Mouse (Mus musculus) G1E (cell line): ENCODE measurements around the gene Rpl32. TPM values are rescaled to one million over a fixed set of nuclear protein-coding genes. Genes with fewer than 3 reads are reported as not detected.
A peak's percentile ranks its signal among the peaks of the same experiment; 100 is the strongest.

ENCODE experiments used
- ATAC-seq: 2 replicates; pipeline ENCODE4 v1.8.0; 2016; ENCODE audit warnings: mild to moderate bottlenecking; ENCODE audit not compliant: insufficient number of reproducible peaks, poor library complexity, low FRiP score, severe bottlenecking; ENCODE audit errors: extremely low read depth
- DNase-seq: peaks from one replicate; pipeline ENCODE4 v3.0.0; 2012; ENCODE audit warnings: low spot score
- H3K27me3 ChIP-seq: 2 replicates; pipeline ENCODE4 v1.6.1; 2012; ENCODE audit warnings: mild to moderate bottlenecking, low read length, inconsistent platforms; ENCODE audit not compliant: insufficient read depth
- H3K36me3 ChIP-seq: replicated peaks from 2 replicates; pipeline ENCODE3; 2012; ENCODE audit warnings: mild to moderate bottlenecking, inconsistent platforms
- H3K4me1 ChIP-seq: 2 replicates; pipeline ENCODE4 v1.6.1; 2012; ENCODE audit warnings: low read depth, low read length, inconsistent platforms, mixed read lengths; ENCODE audit not compliant: insufficient read depth
- H3K4me3 ChIP-seq: 2 replicates; pipeline ENCODE4 v1.5.1; 2012; ENCODE audit warnings: low read depth, mild to moderate bottlenecking, inconsistent platforms, low read length, moderate library complexity, mixed read lengths
- H3K9me3 ChIP-seq: replicated peaks from 2 replicates; pipeline ENCODE4 v1.6.1; 2012; ENCODE audit warnings: inconsistent platforms
- CTCF ChIP-seq: IDR thresholded peaks from 2 replicates; pipeline ENCODE4 v1.5.1; 2012; ENCODE audit warnings: low read depth, low read length, inconsistent platforms, mixed read lengths
- GATA1 ChIP-seq: IDR thresholded peaks from 2 replicates; pipeline ENCODE4 v1.6.1; 2012; ENCODE audit warnings: borderline replicate concordance, low read length, inconsistent platforms, mixed read lengths
- GATA2 ChIP-seq: IDR thresholded peaks from 2 replicates; pipeline ENCODE4 v1.6.1; 2012; ENCODE audit warnings: low read depth, low read length, inconsistent platforms, borderline replicate concordance
- POLR2AphosphoS5 ChIP-seq: IDR thresholded peaks from 2 replicates; pipeline ENCODE4 v1.6.1; 2012; ENCODE audit warnings: low read depth, low read length, inconsistent platforms; ENCODE audit not compliant: insufficient replicate concordance
- TAL1 ChIP-seq: conservative IDR thresholded peaks from 2 replicates; pipeline ENCODE4 v1.6.1; 2012; ENCODE audit warnings: low read depth, low read length, inconsistent platforms, mixed read lengths
- polyA plus RNA-seq: library from polyadenylated mRNA; stranded (reverse); fragments of >175 nt; gene quantifications from 2 replicates; pipeline ENCODE4 v1.2.3, GENCODE M21; 2012
- total RNA-seq, 2 experiments: library from RNA; stranded (forward) in 1 of 2; stranded (reverse) in 1 of 2; fragments of 200-1000 nt in 1 of 2; fragments of >200 nt in 1 of 2; fragmentation: Nextera tagmentation in 1 of 2; gene quantifications; 2 replicates each; pipeline ENCODE4 v1.2.3; 2014 to 2017

Gene Rpl32
- total and polyA plus RNA-seq, 3 experiments = 432 to 5,749 (median 3,130) TPM

DNA sequence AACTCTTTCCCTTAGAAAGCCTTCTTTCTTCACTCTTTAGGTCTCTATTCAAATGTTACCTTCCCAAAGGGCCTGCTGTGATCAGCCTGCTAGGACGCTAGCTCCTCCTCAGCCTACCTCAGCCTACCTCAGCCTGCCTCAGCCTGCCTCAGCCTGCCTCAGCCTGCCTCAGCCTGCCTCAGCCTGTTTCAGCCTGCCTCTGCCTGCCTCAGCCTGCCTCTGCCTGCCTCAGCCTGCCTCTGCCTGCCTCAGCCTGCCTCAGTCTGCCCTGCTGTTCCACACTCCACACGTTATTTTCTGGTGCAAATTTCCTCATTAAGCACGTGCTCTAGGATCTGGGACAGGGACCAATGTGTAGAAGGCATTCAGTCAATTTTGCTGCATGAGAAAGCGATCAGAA, 48.4 kb downstream of the Rpl32 start:
- peaks cover 72% of the 10 kb centered on the region for H3K4me1 ChIP-seq
- H3K27me3 ChIP-seq = peaks cover 21% of the 10 kb centered on the region; the same call in 1 of the 2 replicates
- H3K4me3 ChIP-seq = no peak overlapping the region
- TF ChIP-seq TAL1 (no peak), CTCF (no peak), POLR2AphosphoS5 (no peak), GATA2 (no peak), GATA1 (no peak)
- H3K9me3 ChIP-seq = peaks cover 2% of the 10 kb centered on the region; the same call in 1 of the 2 replicates
- ATAC-seq = no peak
- no peaks in the 10 kb centered on the region for H3K36me3 ChIP-seq
- no peak for DNase-seq

- TF ChIP-seq TAL1 (no peak), GATA1 (no peak), GATA2 (no peak), CTCF (no peak), POLR2AphosphoS5 (no peak)
- Histone ChIP-seq H3K27me3 (peaks cover 26% of the 10 kb centered on the region), H3K4me3 (no peak overlapping the region), H3K36me3 (no peaks in the 10 kb centered on the region), H3K9me3 (peaks cover 2% of the 10 kb centered on the region; the same call in 1 of the 2 replicates), H3K4me1 (peaks cover 72% of the 10 kb centered on the region)
- DNase-seq (no peak), ATAC-seq (no peak)
These were observed 49.1 kb downstream of the Rpl32 start for GRCm38 (mm10) chr6:115759461-115759860.

- no peak for ATAC-seq
- peaks cover 68% of the 10 kb centered on the region for H3K4me1 ChIP-seq
- peaks cover 2% of the 10 kb centered on the region; the same call in 1 of the 2 replicates for H3K9me3 ChIP-seq
- TF ChIP-seq GATA1 (no peak), TAL1 (no peak), GATA2 (no peak)
- no peak for DNase-seq
- H3K27me3 ChIP-seq = peaks cover 26% of the 10 kb centered on the region
- no peaks in the 10 kb centered on the region for H3K36me3 ChIP-seq
- H3K4me3 ChIP-seq = peak overlapping the region; percentile 42; the same call in 1 of the 2 replicates
These were observed 49.5 kb downstream of the Rpl32 start for GRCm38 (mm10) chr6:115758981-115759435.

DNA sequence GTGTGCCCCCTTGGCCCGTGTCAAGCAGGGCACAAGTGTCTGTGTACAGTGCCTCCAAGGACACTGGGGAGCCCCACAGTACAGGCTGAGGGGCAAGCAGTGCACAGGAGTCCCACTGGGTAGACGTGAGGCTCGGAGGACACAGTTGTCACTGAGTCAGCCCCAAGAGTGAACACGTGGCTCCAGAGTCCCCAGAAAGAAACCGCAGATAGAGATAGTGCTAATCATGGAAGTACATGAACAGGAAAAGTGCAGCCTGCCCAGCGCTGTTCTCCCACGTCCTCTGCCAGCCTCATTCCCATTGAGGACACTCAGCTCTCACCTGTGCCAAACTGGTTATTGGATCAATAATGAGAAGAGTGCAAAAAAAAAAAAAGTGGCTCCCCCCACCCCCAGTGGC, 53.0 kb downstream of the Rpl32 start:
- DNase-seq (no peak), ATAC-seq (peak; percentile 78)
- Histone ChIP-seq H3K4me1 (peaks cover 36% of the 10 kb centered on the region), H3K27me3 (peaks cover 31% of the 10 kb centered on the region), H3K4me3 (no peak overlapping the region; the same call in 1 of the 2 replicates), H3K36me3 (no peaks in the 10 kb centered on the region), H3K9me3 (peaks cover 2% of the 10 kb centered on the region; the same call in 1 of the 2 replicates)
- TF ChIP-seq TAL1 (no peak), GATA2 (no peak), GATA1 (no peak), POLR2AphosphoS5 (no peak), CTCF (no peak)

Other genes with a start within 250 kb of the Rpl32 start
- gene Mkrn2os, start 216.2 kb downstream of the Rpl32 start, total RNA-seq (2014; fragmentation: Nextera tagmentation) = not detected in 2 replicates
- gene Mkrn2os, start 216.2 kb downstream of the Rpl32 start, total RNA-seq (2017) = not detected in 2 replicates
- gene Mkrn2os, start 216.2 kb downstream of the Rpl32 start, polyA plus RNA-seq = not detected in 2 replicates
- 18.4 and 23.6 TPM in 2 replicates for gene Mkrn2, start 206.8 kb downstream of the Rpl32 start, total RNA-seq (2014; fragmentation: Nextera tagmentation)
- 24.5 and 26.3 TPM in 2 replicates for gene Mkrn2, start 206.8 kb downstream of the Rpl32 start, total RNA-seq (2017)
- gene Mkrn2, start 206.8 kb downstream of the Rpl32 start, polyA plus RNA-seq = 2.5 and 21.5 TPM in 2 replicates
- 75.5 and 78.1 TPM in 2 replicates for gene Raf1, start 132.1 kb downstream of the Rpl32 start, total RNA-seq (2014; fragmentation: Nextera tagmentation)
- gene Raf1, start 132.1 kb downstream of the Rpl32 start, total RNA-seq (2017) = 53.0 and 56.9 TPM in 2 replicates
- 14.6 and 20.9 TPM in 2 replicates for gene Raf1, start 132.1 kb downstream of the Rpl32 start, polyA plus RNA-seq
- 1.8 TPM in 1 of 2 replicates, not detected in the other for gene Tmem40, start 46.3 kb downstream of the Rpl32 start, total RNA-seq (2014; fragmentation: Nextera tagmentation)
- 14.6 and 16.5 TPM in 2 replicates for gene Tmem40, start 46.3 kb downstream of the Rpl32 start, total RNA-seq (2017)
- 2.8 and 3.4 TPM in 2 replicates for gene Tmem40, start 46.3 kb downstream of the Rpl32 start, polyA plus RNA-seq
- 6.5 and 7.1 TPM in 2 replicates for gene Cand2, start 34.2 kb downstream of the Rpl32 start, total RNA-seq (2014; fragmentation: Nextera tagmentation)
- gene Cand2, start 34.2 kb downstream of the Rpl32 start, total RNA-seq (2017) = 1.6 and 1.8 TPM in 2 replicates
- 6.1 and 7.1 TPM in 2 replicates for gene Cand2, start 34.2 kb downstream of the Rpl32 start, polyA plus RNA-seq
- gene Efcab12, start 29.7 kb upstream of the Rpl32 start, total RNA-seq (2014; fragmentation: Nextera tagmentation) = 0.90 TPM in 1 of 2 replicates, not detected in the other
- 0.06 and 0.27 TPM in 2 replicates for gene Efcab12, start 29.7 kb upstream of the Rpl32 start, total RNA-seq (2017)
- not detected in 2 replicates for gene Efcab12, start 29.7 kb upstream of the Rpl32 start, polyA plus RNA-seq
- 16.0 and 20.1 TPM in 2 replicates for gene Mbd4, start 44.6 kb upstream of the Rpl32 start, total RNA-seq (2014; fragmentation: Nextera tagmentation)
- gene Mbd4, start 44.6 kb upstream of the Rpl32 start, total RNA-seq (2017) = 20.8 and 25.8 TPM in 2 replicates
- 1.6 and 1.7 TPM in 2 replicates for gene Mbd4, start 44.6 kb upstream of the Rpl32 start, polyA plus RNA-seq
- gene Ift122, start 44.7 kb upstream of the Rpl32 start, total RNA-seq (2014; fragmentation: Nextera tagmentation) = 4.7 and 4.9 TPM in 2 replicates
- 5.1 and 5.3 TPM in 2 replicates for gene Ift122, start 44.7 kb upstream of the Rpl32 start, total RNA-seq (2017)
- 0.42 and 0.65 TPM in 2 replicates for gene Ift122, start 44.7 kb upstream of the Rpl32 start, polyA plus RNA-seq
- not detected in 2 replicates for gene Rho, start 123.0 kb upstream of the Rpl32 start, total RNA-seq (2014; fragmentation: Nextera tagmentation)
- gene Rho, start 123.0 kb upstream of the Rpl32 start, total RNA-seq (2017) = 0.17 and 0.27 TPM in 2 replicates
- not detected in 2 replicates for gene Rho, start 123.0 kb upstream of the Rpl32 start, polyA plus RNA-seq
- not detected in 2 replicates for gene H1foo, start 136.2 kb upstream of the Rpl32 start, total RNA-seq (2014; fragmentation: Nextera tagmentation)
- gene H1foo, start 136.2 kb upstream of the Rpl32 start, total RNA-seq (2017) = not detected in 2 replicates
- not detected in 2 replicates for gene H1foo, start 136.2 kb upstream of the Rpl32 start, polyA plus RNA-seq
- 1.2 and 2.3 TPM in 2 replicates for gene Plxnd1, start 186.3 kb upstream of the Rpl32 start, total RNA-seq (2014; fragmentation: Nextera tagmentation)
- 1.7 and 2.0 TPM in 2 replicates for gene Plxnd1, start 186.3 kb upstream of the Rpl32 start, total RNA-seq (2017)
- 1.5 TPM in 2 replicates for gene Plxnd1, start 186.3 kb upstream of the Rpl32 start, polyA plus RNA-seq